Mouse (Mus musculus): ENCODE results near the gene Clec2d.
"Not testable (repeated sequence)": the region's sequence is repeated elsewhere in the genome, so short reads cannot be mapped to it uniquely, and the experiment has no call there.

Gene Clec2d

GRCm38 (mm10) chr6:129187200-129187651 is 6.8 kb downstream of the Clec2d start:
- no peak for DNase-seq (ENCODE audit: low spot score)

DNA sequence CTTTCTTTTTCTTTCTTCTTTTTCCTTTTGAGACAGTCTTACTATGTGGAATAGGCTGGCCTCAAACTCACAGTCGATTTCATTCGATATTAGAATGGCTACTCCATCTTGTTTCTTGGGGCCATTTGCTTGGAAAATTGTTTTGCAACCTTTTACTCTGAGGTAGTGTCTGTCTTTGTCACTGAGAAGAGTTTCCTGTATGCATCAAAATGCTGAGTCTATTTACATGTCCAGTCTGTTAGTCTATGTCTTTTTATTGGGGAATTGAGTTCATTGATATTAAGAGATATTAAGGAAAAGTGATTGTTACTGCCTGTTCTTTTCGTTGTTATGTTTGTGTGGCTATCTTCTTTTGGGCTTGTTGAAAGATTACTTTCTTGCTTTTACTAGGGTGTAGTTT is 7.4 kb downstream of the Clec2d start:
- not testable (repeated sequence) for DNase-seq (ENCODE audit: low spot score)

DNA sequence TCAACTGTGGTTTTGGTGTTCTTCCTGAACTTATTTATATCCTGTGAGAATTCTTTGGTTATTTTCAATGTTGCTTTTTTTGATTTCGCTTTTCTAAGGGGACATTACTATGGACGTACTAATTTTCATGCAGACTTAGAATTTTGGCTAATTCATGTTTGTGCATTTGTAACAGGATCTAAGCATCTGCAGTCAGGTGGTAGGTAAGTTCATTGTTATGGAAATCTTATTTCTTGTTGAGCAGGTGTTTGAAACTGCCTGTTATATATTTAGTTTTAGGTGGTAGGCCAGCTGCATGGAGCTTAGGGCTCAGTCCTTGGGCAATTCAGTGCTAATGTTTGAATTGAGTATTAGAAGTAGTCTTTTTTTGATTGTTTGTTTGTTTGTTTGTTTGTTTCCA is 13.0 kb downstream of the Clec2d start:
- DNase-seq (ENCODE audit: low spot score), result no peak

GRCm38 (mm10) chr6:129200066-129200465 is 19.7 kb downstream of the Clec2d start:
- DNase-seq (ENCODE audit: low spot score), result not testable (repeated sequence)

DNA sequence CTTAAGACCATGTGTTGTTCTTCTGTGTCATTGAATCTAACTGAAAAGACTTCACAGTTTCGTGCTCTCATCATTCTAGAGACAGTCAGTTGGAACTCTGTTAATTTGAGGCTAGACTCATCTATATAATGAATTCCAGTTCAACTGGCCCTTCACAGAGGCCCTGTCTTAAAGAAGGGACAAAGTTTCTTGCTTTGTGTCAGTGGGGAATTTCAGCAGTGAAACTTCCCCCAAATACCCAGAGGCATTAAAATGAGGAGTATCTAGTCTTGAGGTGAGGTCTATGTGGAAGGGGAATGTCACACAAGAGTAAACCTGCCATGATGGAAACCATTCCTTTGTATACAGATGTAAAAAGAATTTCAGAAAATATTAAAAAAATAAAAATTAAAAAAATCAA is 21.9 kb downstream of the Clec2d start:
- no peak for DNase-seq (ENCODE audit: low spot score)

DNA sequence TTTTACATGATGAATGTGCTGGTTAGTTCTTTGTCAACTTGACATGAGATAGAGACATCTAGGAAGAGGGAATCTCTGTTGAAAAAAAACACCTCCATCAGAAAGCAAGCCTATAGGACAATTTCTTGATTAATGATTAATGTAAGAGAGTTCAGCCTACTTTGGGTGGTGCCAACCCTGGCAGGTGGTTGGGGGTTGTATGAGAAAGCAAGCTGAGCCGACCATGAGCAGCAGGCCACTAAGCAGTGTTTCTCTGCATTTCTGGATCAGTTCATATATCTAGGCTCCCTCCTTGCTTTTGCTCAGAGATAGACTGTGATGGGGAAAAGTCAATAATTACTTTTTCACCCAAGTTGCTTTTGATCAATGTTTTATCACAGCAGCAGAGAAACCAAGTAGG is 23.9 kb downstream of the Clec2d start:
- DNase-seq (ENCODE audit: low spot score), result no peak

- no peak for DNase-seq (ENCODE audit: low spot score)
Measured at GRCm38 (mm10) chr6:129204838-129205237, 24.4 kb downstream of the Clec2d start.

DNA sequence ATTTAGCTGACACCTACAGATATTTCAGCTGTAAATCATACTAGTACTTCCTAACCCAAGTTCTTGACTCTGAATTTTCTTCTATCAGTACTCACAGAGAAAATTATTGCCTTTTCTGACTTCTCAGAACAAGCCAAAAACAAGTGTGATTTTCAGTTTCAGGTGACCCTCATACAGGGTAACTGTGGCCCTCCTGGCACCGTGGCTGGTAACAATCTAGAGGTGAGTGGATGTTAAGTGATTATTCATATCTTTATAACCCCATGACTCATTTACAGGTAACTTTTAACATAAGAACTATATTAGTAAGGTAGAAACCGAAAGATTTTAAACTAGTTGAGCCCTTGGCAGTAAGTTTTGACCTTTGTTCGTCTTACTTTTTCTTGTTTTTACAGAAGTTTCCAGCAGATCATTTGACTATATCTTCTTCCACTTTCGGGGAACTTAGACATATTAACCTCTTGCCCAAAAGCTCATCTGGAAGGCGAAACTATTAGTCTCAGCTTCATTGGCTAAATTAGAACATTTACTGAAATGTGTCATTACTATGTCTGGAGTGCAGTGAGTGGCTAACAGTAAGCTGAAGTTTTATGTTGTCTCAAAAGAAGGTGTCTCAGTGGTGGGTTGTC is 28.6 kb downstream of the Clec2d start:
- DNase-seq (ENCODE audit: low spot score), result no peak

GRCm38 (mm10) chr6:129209785-129210446 is 29.5 kb downstream of the Clec2d start:
- DNase-seq (ENCODE audit: low spot score), result no peak

- no peak for DNase-seq (ENCODE audit: low spot score)
Measured at GRCm38 (mm10) chr6:129210447-129210790, 30.0 kb downstream of the Clec2d start.

GRCm38 (mm10) chr6:129212421-129213195 is 32.2 kb downstream of the Clec2d start:
- peak; percentile 17 for DNase-seq (ENCODE audit: low spot score)

DNA sequence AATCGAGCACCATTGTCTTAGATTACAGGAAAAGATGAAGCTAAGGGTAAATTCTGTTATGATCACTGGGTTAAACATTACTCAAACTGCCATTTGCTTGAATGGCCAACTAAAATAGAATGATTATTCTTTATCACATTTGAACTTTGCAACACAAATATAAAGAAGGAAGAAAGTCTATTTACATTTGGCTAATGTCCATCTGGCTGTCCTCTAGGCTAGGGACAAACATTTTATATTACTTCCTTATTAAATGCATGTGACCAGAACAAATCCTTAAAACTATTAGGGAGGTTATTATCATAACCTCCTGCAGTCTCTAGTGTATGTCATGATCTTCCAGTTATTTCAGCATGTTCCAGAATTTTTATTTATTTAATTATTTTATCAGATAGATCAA is 33.1 kb downstream of the Clec2d start:
- no peak for DNase-seq (ENCODE audit: low spot score)

DNA sequence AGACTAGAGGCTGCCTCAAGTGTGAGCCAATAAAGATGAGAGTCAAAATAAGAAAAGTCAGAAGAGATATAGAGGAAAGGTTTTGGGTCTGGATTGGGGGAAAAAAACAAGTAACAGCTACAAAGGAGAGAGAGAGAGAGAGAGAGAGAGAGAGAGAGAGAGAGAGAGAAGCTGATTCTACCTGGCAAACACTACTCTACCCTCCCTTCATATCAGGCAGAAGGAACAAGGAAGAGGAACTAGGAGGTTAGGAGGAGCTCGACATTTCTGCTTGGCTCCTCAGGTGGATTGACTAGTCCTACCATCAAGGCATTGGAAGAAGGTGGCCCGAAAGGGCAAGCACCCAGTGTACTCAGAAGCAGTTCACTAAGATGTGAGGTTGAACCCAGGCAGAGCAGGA is 33.8 kb downstream of the Clec2d start:
- DNase-seq (ENCODE audit: low spot score), result no peak

DNA sequence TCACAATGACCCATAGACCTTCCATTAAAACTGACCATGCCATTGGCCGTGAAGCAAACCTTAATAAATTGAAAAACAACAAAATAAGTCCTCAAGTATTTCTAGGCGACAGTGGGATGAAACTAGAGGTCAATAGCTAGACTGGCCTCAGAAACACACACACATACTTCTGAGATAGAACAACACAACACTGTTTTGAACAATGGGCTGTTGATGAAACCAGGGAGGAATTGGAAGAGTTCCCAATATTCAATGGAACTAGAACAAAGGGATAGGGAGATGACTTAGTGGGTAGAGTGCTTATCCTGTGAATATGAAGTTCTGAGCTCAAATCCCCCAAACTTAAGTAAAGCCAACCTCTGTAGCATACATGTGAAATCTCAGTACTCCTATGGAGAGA is 34.6 kb downstream of the Clec2d start:
- DNase-seq (ENCODE audit: low spot score), result no peak

DNA sequence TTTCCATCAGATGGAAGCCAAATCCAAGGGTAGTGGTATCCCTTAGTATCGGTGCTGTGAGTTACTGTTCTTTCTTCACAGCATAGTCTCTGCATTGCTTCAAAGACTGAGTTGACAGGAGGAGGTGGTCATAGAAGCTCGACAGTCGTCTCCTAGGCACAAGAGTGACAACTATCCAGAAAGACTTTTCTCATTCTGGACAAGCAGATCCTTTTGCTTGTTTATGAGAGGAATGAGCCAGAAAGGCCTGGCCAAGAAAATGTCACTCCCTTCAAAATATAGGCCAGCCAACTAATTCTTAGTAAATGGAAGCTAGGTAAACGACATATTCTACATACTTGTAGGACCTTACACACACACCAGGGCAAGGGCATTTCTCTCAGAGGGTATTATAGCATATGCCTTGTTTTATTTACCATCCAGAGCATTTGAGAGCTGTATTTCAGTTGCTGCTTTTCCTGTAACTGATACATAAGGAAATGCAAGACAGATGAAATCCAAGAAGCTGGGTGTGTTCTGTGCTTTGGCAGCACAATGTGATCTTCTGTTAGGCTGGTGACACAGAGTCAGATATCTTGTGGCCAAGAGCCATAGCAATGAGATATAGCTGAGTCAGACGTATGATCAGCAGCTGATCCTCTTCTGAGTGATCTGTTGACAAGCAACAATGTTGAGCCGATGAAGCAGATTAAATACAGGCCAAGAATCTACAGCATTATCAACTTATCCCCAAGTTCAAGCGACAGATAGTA is 35.6 kb downstream of the Clec2d start:
- DNase-seq (ENCODE audit: low spot score), result no peak

- no peak for DNase-seq (ENCODE audit: low spot score)
Measured at GRCm38 (mm10) chr6:129216721-129217230, 36.4 kb downstream of the Clec2d start.

DNA sequence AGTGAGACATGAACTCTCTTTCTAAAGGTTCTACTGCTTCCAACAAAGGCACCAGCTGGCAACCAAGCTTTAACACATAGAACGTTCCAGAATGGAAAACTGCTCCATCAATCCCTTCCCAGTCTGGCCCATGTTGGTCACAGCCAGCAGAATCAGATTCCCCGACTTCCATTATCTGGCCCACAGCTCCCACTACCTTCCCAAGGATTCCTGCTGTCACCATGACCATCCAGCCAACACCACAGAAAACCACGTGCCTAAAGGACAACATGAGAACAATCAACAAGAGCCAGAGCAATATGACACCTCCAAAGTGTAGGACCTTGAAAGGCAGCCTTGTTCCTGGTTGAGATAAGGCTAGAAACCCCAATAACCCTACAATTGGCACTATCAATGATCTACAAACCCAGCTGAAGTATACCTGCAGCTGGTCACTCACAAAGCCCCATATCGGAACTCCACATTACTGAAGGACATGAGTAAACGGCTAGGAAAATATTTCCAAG is 37.8 kb downstream of the Clec2d start:
- DNase-seq (ENCODE audit: low spot score), result no peak

DNA sequence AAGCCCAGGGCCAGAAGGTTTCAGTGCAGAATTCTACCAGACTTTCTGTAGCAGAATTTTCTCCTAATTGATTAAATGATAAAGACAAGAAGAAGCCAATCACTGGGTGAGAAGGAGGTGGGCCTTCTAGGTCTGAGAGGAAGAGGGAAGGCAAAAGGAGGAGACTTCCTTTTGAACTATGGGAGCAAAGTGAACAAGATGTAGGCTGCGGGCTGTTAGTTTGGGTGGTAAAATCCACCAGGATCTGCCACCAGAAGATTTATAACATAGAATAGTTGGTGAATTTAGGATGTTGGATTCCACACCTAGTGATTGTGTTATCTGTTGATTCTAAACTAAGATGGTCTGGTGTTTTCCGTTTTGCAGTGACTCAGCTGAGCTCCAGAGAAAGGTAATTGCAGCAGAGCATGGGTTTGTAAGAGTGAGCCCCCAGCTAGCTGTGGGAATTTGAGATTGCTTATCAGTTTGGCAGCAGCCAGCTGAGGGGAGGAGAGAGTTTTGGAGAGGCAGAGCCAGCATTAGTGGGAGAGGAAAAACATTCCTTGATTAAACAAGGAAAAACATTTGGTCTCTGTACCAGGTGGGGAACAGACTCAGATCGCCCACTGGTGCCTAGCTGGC is 39.6 kb downstream of the Clec2d start:
- no peak for DNase-seq (ENCODE audit: low spot score)

- no peak for DNase-seq (ENCODE audit: low spot score)
Measured at GRCm38 (mm10) chr6:129221053-129221452, 40.6 kb downstream of the Clec2d start.

DNA sequence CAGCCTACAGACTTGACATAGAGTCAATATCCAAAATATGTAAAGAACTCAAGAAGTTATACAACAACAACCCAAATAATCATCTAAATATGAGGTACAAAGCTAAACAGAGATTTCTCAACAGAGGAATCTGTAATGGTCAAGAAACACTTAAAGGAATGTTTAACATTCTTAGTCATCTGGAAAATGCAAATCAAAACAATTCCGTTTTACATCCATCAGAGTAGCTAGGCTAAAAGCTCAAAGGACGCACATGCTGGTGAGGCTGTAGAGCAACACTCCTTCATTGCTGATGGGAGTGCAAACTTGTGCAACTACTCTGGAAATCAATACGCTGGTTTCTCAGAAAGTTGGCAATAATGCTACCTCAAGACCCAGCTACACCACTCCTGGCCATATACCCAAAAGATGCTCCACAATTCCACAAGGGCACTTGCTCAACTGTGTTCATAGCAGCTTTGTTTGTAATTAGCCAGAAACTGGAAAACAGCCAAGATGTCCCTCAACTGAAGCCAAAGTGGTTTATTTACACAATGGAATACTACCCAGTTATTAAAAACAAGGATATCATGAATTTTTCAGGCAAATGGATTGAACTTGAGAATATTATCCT is 41.9 kb downstream of the Clec2d start:
- no peak for DNase-seq (ENCODE audit: low spot score)

DNA sequence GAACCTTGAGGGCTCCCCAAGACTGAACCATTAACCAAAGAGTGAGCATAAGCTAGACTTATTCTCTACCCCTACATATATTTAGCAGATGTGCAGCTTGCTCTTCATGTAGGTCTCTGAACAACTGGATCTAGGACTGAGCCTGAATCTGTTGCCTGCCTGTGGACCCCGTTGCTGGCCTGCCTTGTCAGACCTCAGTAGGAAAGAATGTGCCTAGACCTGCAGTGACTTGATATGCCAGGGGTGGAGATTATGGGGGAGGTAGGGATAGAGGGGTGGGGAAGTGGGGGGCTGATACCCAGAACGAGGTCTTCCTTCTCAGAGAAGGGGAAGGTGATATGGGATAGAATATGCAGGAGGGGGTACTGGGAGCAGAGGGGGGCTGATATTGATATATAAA is 43.2 kb downstream of the Clec2d start:
- DNase-seq (ENCODE audit: low spot score), result no peak
